Mouse (Mus musculus) WW6 (cell line): ENCODE measurements around the gene Dnah5.

Experiments used
- DNase-seq: peaks from one replicate; pipeline ENCODE4 v3.0.0-alpha.2; 2013; ENCODE audit warnings: low read depth, low spot score

The Dnah5 gene

DNA sequence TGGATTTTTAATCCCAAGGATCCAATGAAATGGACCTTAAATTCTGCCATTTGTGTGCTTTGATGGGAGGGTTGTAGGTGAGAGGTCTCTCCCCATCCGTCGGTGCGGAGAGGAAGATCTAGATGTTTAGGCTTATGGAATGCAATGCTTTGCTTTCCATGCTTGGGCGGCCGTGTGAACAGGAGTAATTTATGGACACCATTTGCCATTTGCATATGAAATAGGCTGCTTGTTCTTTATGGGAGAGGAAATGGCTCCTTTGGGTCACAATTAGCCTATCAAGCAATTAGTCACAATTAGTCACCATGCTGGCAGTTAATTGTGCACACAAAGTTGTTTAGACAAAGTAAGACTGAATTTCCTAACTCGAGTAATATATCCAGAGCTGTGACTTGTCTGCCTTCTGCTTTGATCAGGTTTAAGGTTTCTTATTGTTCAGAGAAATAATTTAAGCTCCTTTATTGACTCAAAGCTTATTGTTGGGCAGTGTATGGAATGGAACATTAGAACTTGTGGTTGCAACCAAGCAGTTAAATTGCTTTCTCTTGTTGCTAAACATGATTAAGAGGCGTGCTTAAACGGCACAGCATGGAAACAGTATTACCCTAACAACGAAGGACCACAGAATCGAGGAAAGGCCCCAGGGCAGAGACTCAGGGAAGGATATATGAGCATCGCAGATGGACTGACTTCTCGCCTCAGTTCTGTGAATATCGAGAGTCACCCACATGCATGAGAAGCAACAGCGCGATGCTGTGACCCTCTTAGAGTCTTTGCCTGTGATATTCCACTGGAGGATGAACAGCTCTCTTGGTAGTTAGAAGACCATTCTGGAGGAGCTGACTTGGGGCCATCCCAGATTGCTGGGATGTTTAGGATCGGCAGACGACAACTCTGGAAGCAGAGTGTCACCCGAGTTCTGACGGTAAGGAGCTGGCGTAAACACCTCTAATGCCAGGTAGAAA is at the start of gene Dnah5:
Gene Dnah5 (plus strand): TSS at position 642 of the 965 bp plus-strand sequence.
- DNase-seq: no peak

DNA sequence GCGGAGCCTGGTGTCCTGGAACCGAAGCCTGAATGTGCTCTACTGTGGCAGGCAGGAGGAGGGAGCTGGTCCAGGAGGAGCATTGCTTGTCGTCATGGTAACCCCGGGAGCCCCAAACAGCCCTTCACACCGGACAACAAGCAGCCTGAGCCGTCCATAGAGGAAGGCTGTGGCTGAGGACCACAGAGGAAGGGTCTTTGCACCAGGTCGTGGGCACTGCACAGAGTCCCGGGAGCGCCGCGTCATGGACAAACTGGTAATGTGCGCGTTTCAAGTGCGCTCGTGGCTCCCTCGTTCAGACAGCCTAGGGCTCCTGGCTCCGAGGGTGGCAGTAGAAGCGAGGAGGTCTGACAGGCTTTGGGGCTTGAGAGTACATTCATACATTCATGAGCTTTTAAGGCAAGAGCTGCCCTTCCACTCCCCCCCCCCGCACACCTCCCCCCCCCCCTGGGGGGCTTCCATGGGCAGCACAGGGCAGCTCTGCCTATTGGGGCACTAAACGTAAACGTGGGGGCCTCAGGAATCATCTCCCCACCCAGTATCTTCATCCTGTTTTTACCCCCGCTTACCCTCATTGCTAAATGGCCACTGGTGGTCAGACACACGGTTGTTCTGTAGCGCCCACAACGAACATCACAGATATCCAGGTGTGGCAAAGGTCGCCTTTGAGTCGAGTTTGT is 48.6 kb upstream of the Dnah5 start:
- DNase-seq: peak; percentile 13

DNA sequence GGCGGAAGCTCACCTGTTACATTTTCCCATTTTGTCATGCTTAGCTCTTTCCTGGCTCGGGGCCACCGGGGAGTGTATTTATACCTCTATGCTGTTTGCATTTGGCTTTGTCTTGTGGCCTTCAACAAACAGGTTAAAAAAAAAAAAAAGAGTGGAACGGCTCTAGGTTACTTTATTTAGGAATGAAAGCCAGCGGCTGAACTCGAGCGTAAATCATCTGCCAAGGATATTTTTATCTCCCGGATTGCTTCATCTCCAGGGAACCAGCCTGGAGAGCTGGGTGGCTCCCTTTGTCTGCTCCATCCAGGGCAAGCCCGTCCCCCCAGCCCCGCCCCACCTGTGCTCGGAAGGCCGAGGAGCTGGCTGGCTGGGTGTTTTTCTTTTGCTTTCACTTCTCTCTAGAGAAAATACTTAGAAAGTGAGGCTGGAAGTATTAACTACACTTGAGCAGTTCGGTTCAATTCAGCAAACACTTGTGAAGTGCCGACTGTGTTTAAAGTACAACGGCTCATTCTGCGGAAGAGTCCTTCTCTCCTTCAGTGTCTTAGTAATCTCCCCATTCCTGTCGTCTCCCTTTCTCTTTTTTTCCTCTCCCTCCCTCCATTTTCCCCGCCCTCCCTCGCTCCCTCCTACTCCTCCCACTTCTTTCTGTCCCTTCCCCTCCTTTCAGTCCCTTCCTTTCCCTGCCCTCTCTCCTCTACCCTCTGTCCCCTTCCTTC is 44.6 kb upstream of the Dnah5 start:
- DNase-seq: no peak

DNA sequence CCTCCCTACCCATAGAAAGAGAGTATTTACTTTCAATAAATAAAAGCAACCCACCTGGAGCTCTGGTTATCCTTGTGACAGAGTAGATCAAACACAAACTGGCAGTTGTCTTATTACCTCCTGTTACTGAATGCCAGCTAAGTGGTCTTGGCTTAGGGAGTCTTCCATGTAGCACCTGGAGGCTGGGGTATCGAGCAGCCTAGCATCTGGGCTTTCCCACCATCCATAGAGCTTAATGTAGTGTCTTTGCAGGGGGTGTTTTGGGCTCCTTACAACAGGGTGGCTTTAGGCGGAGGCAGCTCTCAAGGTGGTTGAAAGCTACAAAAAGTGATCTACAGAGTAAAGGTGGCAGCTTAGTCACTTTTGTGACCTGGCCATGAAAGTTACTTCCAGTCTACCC is 41.3 kb upstream of the Dnah5 start:
- no peak for DNase-seq

DNA sequence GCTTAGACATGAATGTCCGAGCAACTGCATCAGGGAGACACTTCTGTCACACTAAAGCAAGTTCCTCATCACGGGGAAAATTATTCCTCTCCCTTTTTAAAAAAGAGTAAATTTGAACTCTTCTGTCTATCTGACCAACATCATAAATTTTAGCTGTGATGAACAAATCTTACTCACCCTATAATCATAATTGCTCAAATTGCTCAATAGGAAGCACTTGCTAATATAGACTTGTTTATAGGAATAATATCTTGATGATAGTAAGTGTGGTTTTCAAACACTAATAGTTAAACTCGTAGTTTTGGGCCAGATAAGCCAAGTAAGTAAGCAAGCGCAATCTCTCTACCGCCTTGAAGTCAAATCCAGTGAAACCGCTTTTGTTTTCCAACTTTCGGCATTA is 38.3 kb upstream of the Dnah5 start:
- no peak for DNase-seq

DNA sequence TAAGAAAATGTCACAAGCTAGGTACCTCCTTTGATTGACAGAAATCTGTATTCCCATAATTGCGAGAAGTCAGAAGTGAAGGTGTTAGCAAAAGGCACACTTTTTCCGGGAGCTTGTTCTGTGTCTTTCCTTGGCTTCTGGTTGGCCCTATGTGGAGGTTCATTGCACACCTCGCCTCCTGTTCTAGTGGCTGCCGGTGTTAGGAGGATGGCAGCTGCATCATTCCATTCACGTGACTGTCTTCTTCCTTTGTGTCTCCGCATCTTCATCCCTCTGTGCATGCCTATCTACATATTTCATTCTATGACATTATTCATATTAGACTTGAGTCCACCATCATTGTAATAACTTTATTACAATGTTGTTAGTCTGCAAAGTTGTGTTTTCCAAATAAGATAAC is 37.5 kb upstream of the Dnah5 start:
- DNase-seq: no peak

DNA sequence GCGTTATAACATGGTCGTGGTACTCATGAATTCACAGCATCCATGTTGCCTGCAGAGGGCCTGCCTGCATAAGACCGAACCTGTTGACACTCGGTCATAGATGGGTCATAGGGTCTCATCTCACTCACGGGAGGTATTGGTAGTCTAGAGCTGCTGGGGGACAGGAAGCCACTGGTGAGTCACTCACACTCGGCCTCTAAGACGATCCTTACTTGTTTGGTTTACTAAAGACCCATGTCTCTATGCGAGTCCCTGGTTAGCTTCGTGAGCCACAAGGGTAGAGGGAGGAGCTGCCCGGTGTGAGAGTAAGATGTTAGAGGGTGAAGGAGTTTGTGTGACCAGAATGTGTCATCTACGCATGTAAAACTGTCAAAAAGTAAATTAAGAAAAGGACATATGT is 24.6 kb upstream of the Dnah5 start:
- no peak for DNase-seq

DNA sequence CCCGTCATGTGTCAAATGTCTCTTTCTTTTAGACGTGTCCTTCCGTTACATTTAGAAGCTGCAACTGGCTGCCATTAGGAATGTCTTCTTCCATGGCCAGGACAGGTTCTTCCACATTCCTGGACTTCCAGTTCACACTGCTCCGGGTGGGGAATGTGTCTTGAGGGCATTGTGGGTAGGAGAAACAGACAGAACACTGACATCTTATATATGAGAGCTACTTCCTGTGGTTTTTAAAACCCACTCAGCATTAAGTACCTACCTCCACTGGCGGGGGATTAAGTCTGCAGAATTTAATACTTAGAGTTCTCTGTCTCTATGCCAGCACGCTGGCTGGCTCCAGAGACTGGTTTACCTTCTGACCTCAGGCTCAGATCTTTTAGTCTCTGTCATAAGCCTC is 24.0 kb upstream of the Dnah5 start:
- no peak for DNase-seq

DNA sequence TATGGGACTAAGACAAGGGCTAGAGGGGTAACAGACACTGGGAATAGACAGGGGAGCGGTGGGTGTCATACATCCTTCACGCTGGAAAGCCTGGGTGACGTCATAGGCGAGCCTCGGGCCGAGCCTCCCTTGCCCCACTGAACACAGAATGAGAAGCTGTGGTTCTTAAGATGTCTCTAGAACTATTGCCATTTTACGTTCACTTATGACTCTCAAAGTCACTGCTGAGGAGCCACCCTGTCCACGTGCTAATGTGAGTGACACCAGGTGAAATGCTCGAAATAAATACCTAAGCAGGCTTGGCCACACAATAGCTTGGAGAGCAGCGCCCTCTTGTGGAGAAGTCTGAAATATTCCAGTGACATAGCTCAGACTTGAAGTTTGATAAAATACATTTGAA is 21.7 kb upstream of the Dnah5 start:
- peak; percentile 24 for DNase-seq

DNA sequence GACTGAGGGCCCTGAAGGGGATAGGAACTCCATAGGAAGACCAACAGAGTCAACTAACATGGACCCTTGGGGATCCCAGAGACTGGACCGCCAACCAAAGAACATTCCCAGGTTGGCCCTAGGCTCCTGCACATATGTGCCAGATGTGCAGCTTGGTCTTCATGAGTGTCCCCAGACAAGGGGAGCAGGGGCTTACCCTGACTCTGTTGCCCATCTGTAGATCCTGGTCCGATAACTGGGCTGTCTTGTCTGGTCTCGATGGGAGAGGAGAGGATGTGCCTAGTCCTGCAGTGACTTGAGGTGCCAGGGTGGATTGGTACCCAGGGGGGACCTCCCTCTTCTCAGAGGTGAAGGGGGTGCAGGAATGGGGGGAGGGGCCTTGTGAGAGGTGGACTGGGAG is 21.0 kb upstream of the Dnah5 start:
- DNase-seq: no peak

DNA sequence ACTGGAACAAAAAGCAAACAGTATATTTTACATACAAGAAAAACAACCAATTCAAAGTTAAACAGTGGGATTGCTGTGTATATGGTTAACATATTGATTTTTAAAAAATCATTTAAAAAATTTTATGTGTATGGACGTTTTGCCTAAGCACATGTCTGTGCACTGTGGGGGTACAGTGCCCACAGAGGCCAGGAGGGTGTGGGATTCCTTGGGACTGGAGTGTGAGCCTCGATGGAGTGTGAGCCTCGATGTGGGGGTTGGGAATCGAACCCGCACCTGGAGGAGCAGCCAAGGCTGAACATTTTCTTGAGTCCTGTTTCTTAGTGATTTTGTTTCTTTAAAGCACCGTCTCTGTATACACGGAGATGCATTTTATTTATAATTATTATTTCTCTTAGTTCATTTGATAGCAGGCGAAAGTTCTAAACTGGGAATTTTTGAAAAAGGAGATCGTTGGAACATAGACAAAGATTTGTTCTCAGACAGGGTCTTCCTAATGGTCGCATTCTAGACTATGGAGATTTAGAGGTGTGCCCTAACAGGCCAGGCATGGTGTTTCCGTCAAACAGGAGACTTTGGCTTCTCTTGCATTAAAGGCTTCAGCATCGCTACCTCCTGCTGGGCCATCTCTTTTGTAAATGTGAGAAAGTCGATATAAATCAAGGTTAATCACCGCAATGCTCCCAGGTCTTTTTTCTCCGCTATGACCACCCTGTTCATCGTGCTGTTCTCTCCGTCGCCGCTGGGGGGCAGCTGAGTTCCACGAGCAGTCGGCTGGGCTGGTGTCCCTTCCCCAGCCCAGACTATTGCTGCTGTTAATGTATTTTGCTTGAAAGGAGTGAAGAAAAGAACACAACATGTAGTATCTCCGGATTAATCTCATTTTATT is 15.8 kb upstream of the Dnah5 start:
- DNase-seq: peak; percentile 34

DNA sequence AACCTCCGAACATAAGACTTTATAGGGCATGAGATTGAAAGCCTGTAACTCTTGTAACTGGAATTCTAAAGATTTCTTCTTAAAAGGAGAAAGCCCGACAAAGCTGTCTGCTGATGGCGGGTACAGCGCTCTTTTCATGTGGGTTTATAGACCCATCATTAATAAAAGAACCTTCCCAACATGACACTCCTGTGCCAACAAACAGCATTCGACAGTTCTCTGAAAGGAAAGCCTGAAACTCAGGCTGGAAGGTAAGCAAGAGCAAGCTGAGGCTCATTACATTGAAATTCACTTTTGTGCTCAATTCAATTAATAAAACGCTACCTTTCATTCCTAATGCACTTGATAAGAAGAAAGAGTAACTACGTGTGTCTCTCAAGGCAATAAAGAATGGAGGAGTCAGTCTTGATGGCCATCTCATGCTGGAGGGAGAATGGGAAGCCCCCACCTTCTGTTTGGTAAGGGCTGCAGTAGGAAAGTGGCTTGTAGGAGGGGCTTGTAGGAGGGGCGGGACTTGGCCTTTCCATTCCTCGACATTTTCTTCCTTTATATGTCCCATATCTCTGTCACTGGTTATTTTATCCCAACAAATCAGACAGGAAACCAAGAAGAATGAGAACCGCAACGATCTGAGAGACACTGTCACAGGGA is 15.1 kb upstream of the Dnah5 start:
- DNase-seq: no peak

DNA sequence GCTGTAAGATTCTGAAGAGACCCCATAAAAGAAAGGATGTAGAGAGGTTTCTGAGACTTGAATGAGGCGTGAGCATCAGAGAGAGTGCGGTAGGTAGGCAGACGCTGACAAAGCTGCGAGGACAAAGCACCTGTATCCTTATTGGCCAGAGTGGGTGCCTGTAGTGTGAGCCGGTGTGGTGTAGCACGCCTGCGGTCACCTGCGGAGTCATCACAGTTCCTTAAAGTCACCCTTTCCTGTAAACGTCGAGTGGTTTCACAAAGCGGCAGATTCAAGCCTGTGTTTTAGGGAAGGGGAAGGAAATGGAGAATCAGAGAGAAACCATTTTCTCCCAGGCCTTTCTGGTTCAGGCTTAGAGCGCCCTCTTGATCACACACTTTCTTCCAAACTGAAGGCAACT is 13.9 kb upstream of the Dnah5 start:
- no peak for DNase-seq

DNA sequence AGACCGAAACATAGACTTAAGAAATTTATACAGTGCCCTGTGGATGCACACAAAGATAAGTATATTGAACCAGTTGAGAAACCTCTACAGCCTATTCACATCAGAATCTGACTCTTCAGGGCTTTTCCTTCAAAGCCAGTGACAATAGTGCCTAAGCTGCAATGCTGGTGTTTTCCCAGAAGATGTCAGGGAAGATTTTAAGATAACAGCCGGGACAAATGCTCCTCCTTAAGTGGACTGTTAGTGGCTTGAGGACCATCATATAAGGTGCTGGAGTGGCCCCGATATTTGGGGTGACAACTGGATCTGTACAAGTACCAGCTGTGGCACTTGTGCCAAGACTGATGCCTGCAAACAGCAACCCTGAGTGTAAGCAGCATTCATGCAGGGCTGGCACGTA is 4.9 kb upstream of the Dnah5 start:
- no peak for DNase-seq

DNA sequence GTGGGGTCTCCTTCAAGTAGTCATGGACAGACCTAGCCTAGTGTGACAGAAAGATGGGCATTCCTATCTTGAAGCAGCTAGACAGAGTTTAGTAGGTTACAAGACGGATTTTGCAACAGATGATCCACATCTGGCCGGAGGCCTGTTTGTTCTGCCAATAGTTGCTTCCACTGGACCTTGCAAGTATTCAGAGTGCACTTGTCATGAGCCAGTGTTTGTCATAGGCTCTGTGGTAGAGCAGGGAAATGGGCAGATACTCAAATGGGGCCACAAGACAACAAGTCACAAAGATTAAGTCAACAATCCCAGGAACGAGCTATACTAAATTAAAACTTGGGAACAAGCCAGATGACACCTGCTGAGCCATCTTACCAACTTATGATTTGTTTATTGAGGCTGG is 1.1 kb downstream of the Dnah5 start:
- no peak for DNase-seq

DNA sequence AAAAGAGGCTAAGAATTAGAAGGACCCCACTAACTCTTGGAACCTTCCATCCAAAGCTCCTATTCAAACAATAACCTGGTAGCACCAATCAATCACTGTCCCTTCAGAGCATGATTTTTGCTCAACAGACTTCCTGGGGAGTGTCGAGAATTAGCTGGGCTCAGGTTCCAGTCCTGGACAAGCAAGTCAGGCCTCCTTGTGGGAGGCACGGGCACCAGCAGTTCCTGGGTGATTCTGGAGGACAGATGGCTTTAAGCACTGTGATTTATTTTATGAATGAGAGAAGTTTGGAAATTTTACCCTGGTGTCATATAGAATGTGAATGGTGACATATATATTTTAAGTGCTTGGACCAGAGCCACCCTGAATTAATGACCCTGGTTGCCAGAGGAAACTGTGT is 4.0 kb downstream of the Dnah5 start:
- DNase-seq: no peak

DNA sequence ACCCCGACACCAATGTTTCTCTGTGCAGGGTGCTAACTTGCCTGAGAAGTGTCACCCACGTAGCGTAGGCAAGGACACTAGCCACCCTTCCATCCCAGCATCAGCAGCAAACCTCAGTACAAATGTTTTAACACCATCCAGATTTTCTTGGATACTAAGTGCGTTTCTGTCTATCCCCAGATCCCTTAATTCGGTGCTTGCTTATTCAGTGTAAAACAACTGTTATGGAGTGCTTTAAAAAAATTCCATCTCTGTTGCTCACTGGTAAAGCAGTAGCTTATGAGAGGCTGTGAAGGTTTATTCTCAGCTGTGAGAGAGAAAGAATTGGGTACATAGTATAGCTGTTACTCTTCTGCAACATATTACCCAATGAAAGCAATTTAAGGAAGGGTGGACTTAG is 9.5 kb downstream of the Dnah5 start:
- DNase-seq: no peak

DNA sequence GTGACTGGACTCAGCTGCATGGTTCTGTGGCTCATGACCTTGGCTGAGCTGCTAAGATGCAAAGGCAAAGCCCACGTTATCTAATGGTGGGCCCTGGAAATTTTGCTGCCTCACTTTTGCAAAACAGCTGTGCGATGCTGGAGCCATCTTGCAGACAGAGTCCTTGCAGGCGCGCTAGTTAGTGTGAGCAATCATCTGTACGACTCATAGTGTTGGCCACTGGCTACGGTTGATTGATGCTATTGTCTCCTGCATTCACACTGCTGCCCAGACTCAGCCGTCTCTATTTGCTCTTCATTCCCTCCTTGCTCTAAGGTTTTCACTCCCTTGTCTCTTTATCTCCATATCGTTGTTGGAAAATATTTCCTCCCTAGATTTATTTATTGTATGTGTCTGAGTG is 12.8 kb downstream of the Dnah5 start:
- no peak for DNase-seq

DNA sequence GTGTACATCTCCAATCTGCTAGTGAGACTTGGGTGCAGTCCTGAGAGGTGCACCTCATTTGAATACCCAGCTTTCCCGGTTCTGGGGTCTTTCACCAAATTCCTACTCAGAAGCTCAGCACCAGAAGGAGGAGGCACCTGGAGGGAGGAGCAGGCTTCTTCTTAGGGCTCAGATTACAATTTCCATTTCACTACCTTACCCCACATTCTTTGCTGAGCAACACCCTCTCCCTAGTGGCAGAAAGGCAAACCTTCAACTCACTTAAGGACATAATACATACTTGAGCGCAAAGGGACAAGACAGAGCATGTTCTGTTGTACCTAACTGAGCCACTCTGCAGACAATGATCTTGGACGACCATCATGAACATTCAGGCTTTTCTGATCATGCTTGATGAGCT is 23.8 kb downstream of the Dnah5 start:
- no peak for DNase-seq

DNA sequence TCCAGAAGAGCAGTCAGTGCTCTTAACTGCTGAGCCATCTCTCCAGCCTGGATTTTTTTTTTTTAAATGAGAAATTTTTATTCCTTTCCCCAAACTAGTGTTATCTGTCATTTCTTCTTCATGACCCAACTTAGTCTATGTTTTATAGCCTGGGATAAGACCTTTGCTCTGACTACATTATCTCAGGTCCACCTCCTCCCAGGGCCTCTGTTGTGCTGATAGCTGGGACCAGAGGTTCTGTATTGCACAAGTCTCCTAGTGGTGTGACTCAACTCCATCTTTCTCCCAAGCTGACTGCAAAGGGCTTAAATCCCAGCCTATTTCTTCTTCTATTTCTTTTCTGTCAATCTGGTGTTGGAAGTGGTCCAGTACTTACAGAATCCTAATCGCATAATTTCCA is 56.7 kb downstream of the Dnah5 start:
- DNase-seq: no peak

DNA sequence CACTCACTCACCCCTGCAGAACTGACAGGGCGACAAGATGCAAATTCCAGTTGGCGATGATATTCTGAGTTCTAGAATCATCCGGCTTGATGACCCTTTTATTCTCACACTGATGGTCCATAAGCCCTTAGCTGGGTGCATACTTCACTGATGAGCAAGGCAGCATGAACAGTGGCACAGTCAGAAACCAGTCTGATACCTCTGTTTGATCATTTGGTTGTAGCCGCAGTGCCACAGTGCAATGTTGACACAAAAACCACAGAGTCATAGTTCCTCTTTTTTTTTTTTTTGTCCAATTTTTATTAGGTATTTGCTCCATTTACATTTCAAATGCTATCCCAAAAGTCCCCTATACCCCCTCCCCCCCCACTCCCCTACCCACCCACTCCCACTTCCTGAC is 95.9 kb downstream of the Dnah5 start:
- no peak for DNase-seq
